Mouse (Mus musculus) limb, embryonic 14.5 days (tissue): ENCODE results near the gene Slc39a3. TPM values are rescaled to one million over a fixed set of nuclear protein-coding genes. Genes with fewer than 3 reads are reported as not detected.

ENCODE experiments used
- ATAC-seq: fragments of 200-750 bp; cut with Nextera tagmentation; 2 replicates; pipeline ENCODE4 v1.8.0; 2017; ENCODE audit warnings: low read depth, moderate number of reproducible peaks, moderate TSS enrichment; ENCODE audit not compliant: low FRiP score
- DNase-seq: peaks from one replicate; pipeline ENCODE4 v3.0.0-alpha.2; 2015; ENCODE audit warnings: low spot score
- H3K27ac ChIP-seq: fragments of 300-500 bp; sonication (generic); replicated peaks from 2 replicates; pipeline ENCODE4 v1.5.1; 2014; ENCODE audit warnings: low read depth, mild to moderate bottlenecking, low read length, moderate library complexity, mixed read lengths
- H3K27me3 ChIP-seq: fragments of 300-500 bp; sonication (generic); 2 replicates; pipeline ENCODE4 v1.6.1; 2014; ENCODE audit warnings: low read length, mixed read lengths; ENCODE audit not compliant: control insufficient read depth, insufficient read depth
- H3K36me3 ChIP-seq: fragments of 300-500 bp; sonication (generic); 2 replicates; pipeline ENCODE4 v1.6.1; 2014; ENCODE audit warnings: mild to moderate bottlenecking, low read length, moderate library complexity, mixed read lengths; ENCODE audit not compliant: control insufficient read depth, insufficient read depth
- H3K4me1 ChIP-seq: fragments of 300-500 bp; sonication (generic); 2 replicates; pipeline ENCODE4 v1.6.1; 2014; ENCODE audit warnings: antibody characterized with exemption, low read length, mixed read lengths; ENCODE audit not compliant: control insufficient read depth, insufficient read depth
- H3K4me2 ChIP-seq: fragments of 300-500 bp; sonication (generic); replicated peaks from 2 replicates; pipeline ENCODE4 v1.6.1; 2014; ENCODE audit warnings: low read depth, mild to moderate bottlenecking, low read length, moderate library complexity; ENCODE audit not compliant: severe bottlenecking
- H3K4me3 ChIP-seq: fragments of 300-500 bp; sonication (generic); replicated peaks from 2 replicates; pipeline ENCODE4 v1.5.1; 2014; ENCODE audit warnings: low read length
- H3K9ac ChIP-seq: fragments of 300-500 bp; sonication (generic); 2 replicates; pipeline ENCODE4 v1.6.1; 2014; ENCODE audit warnings: mild to moderate bottlenecking, low read depth, low read length, moderate library complexity; ENCODE audit not compliant: severe bottlenecking
- H3K9me3 ChIP-seq: fragments of 300-500 bp; sonication (generic); 2 replicates; pipeline ENCODE4 v1.6.1; 2016; ENCODE audit warnings: low read length; ENCODE audit not compliant: control insufficient read depth
- POLR2A ChIP-seq: fragments of 200-500 bp; IDR thresholded peaks from 2 replicates; pipeline ENCODE4 v1.8.0; 2012; ENCODE audit warnings: inconsistent platforms, mild to moderate bottlenecking, moderate library complexity, borderline replicate concordance; ENCODE audit not compliant: insufficient read depth, insufficient read length; ENCODE audit errors: extremely low read depth
- WGBS: fragments of 180-500 bp; shearing (Covaris S2); extraction: QIAGEN DNeasy Blood & Tissue Kit; methylation state at CpG from one replicate; pipeline ENCODE4 v1.1.7; 2014; 5-methylcytosine and 5-hydroxymethylcytosine counted together
- polyA plus RNA-seq, 2 experiments: library from polyadenylated mRNA; depleted of rRNA in 1 of 2; stranded (reverse) in 1 of 2; unstranded in 1 of 2; fragments of >200 nt; fragmentation: Nextera tagmentation in 1 of 2; extraction: Ambion mirVana in 1 of 2; gene quantifications; 2 replicates each; pipeline versions ENCODE4 v1.2.1 to v1.2.3; 2012 to 2014

Gene Slc39a3
- polyA plus RNA-seq, 2 experiments: 12.8 to 25.9 TPM

- no peaks in the 10 kb centered on the region for H3K9me3 ChIP-seq
- ATAC-seq (no peak), DNase-seq (no peak)
- 30% methylated on average over 13 of the region's 13 CpGs for WGBS
- no peak overlapping the region for H3K27ac ChIP-seq
- peak overlapping the region; percentile 15; the same call in 1 of the 2 replicates for H3K4me3 ChIP-seq
- peak overlapping the region; percentile 9; the same call in 1 of the 2 replicates for H3K9ac ChIP-seq
- peaks cover 27% of the 10 kb centered on the region for H3K27me3 ChIP-seq
- H3K4me1 ChIP-seq: peaks cover 8% of the 10 kb centered on the region
- no peaks in the 10 kb centered on the region for H3K36me3 ChIP-seq
- peak overlapping the region; percentile 41 for H3K4me2 ChIP-seq
- TF ChIP-seq POLR2A: no peak
Observed at GRCm38 (mm10) chr10:80985970-80986701, 51.1 kb downstream of the Slc39a3 start.

- DNase-seq (no peak), ATAC-seq (no peak)
- peak overlapping the region; percentile 41 for H3K4me2 ChIP-seq
- 12% methylated on average over 31 of the region's 37 CpGs for WGBS
- peak overlapping the region; percentile 15; the same call in 1 of the 2 replicates for H3K4me3 ChIP-seq
- H3K9me3 ChIP-seq: no peaks in the 10 kb centered on the region
- H3K9ac ChIP-seq: peak overlapping the region; percentile 9; the same call in 1 of the 2 replicates
- no peak for TF ChIP-seq POLR2A
- peaks cover 8% of the 10 kb centered on the region for H3K4me1 ChIP-seq
- peaks cover 27% of the 10 kb centered on the region for H3K27me3 ChIP-seq
- H3K27ac ChIP-seq: no peak overlapping the region
- H3K36me3 ChIP-seq: no peaks in the 10 kb centered on the region
Observed at GRCm38 (mm10) chr10:80985241-80985969, 51.8 kb downstream of the Slc39a3 start.

GRCm38 (mm10) chr10:80984223-80984622 lies 53.0 kb downstream of the Slc39a3 start:
- peaks cover 27% of the 10 kb centered on the region for H3K27me3 ChIP-seq
- H3K36me3 ChIP-seq: no peaks in the 10 kb centered on the region
- ATAC-seq (no peak), DNase-seq (no peak)
- H3K4me3 ChIP-seq: no peak overlapping the region
- H3K4me2 ChIP-seq: no peak overlapping the region
- H3K27ac ChIP-seq: no peak overlapping the region
- no peaks in the 10 kb centered on the region for H3K9me3 ChIP-seq
- peaks cover 8% of the 10 kb centered on the region for H3K4me1 ChIP-seq
- H3K9ac ChIP-seq: no peak overlapping the region
- no peak for TF ChIP-seq POLR2A
- 86% methylated on average over 12 of the region's 12 CpGs for WGBS

GRCm38 (mm10) chr10:80982381-80982780 lies 54.8 kb downstream of the Slc39a3 start:
- Histone ChIP-seq H3K36me3 (no peaks in the 10 kb centered on the region), H3K4me3 (no peak overlapping the region), H3K9ac (no peak overlapping the region; the same call in 1 of the 2 replicates), H3K4me2 (no peak overlapping the region), H3K4me1 (peaks cover 3% of the 10 kb centered on the region), H3K9me3 (no peaks in the 10 kb centered on the region), H3K27me3 (peaks cover 27% of the 10 kb centered on the region), H3K27ac (no peak overlapping the region)
- ATAC-seq (no peak), DNase-seq (no peak)
- no peak for TF ChIP-seq POLR2A
- WGBS: 65% methylated on average over 4 of the region's 4 CpGs

GRCm38 (mm10) chr10:80981564-80982112 lies 55.6 kb downstream of the Slc39a3 start:
- TF ChIP-seq POLR2A: no peak
- ATAC-seq (no peak), DNase-seq (no peak)
- 65% methylated on average over 7 of the region's 7 CpGs for WGBS
- no peak overlapping the region for H3K27ac ChIP-seq
- no peaks in the 10 kb centered on the region for H3K36me3 ChIP-seq
- no peaks in the 10 kb centered on the region for H3K9me3 ChIP-seq
- H3K4me1 ChIP-seq: peaks cover 3% of the 10 kb centered on the region
- peaks cover 25% of the 10 kb centered on the region for H3K27me3 ChIP-seq
- H3K4me2 ChIP-seq: no peak overlapping the region
- H3K4me3 ChIP-seq: no peak overlapping the region
- no peak overlapping the region for H3K9ac ChIP-seq

Other genes with a start within 250 kb of the Slc39a3 start
- gene Sf3a2, start 239.2 kb downstream of the Slc39a3 start, polyA plus RNA-seq (2012; rRNA removed): 78.0 and 102 TPM in 2 replicates
- 80.6 and 87.6 TPM in 2 replicates for gene Sf3a2, start 239.2 kb downstream of the Slc39a3 start, polyA plus RNA-seq (2014; fragmentation: Nextera tagmentation; extraction: Ambion mirVana)
- gene Plekhj1, start 238.8 kb downstream of the Slc39a3 start, polyA plus RNA-seq (2012; rRNA removed): 109 and 110 TPM in 2 replicates
- 119 and 121 TPM in 2 replicates for gene Plekhj1, start 238.8 kb downstream of the Slc39a3 start, polyA plus RNA-seq (2014; fragmentation: Nextera tagmentation; extraction: Ambion mirVana)
- gene Amh, start 232.2 kb downstream of the Slc39a3 start, polyA plus RNA-seq (2012; rRNA removed): 1.0 and 1.9 TPM in 2 replicates
- 0.11 TPM in 1 of 2 replicates, not detected in the other for gene Amh, start 232.2 kb downstream of the Slc39a3 start, polyA plus RNA-seq (2014; fragmentation: Nextera tagmentation; extraction: Ambion mirVana)
- gene Jsrp1, start 223.9 kb downstream of the Slc39a3 start, polyA plus RNA-seq (2012; rRNA removed): 8.5 and 12.1 TPM in 2 replicates
- gene Jsrp1, start 223.9 kb downstream of the Slc39a3 start, polyA plus RNA-seq (2014; fragmentation: Nextera tagmentation; extraction: Ambion mirVana): 5.1 and 6.1 TPM in 2 replicates
- 882 and 1,248 TPM in 2 replicates for gene Oaz1, start 210.8 kb downstream of the Slc39a3 start, polyA plus RNA-seq (2012; rRNA removed)
- gene Oaz1, start 210.8 kb downstream of the Slc39a3 start, polyA plus RNA-seq (2014; fragmentation: Nextera tagmentation; extraction: Ambion mirVana): 1,813 and 1,884 TPM in 2 replicates
- gene Lingo3, start 193.4 kb downstream of the Slc39a3 start, polyA plus RNA-seq (2012; rRNA removed): 0.88 and 1.4 TPM in 2 replicates
- gene Lingo3, start 193.4 kb downstream of the Slc39a3 start, polyA plus RNA-seq (2014; fragmentation: Nextera tagmentation; extraction: Ambion mirVana): 0.56 and 0.82 TPM in 2 replicates
- 366 and 417 TPM in 2 replicates for gene Lsm7, start 182.2 kb downstream of the Slc39a3 start, polyA plus RNA-seq (2012; rRNA removed)
- gene Lsm7, start 182.2 kb downstream of the Slc39a3 start, polyA plus RNA-seq (2014; fragmentation: Nextera tagmentation; extraction: Ambion mirVana): 360 and 371 TPM in 2 replicates
- 86.8 and 128 TPM in 2 replicates for gene Sppl2b, start 182.2 kb downstream of the Slc39a3 start, polyA plus RNA-seq (2012; rRNA removed)
- 40.8 and 41.8 TPM in 2 replicates for gene Sppl2b, start 182.2 kb downstream of the Slc39a3 start, polyA plus RNA-seq (2014; fragmentation: Nextera tagmentation; extraction: Ambion mirVana)
- gene Tmprss9, start 165.6 kb downstream of the Slc39a3 start, polyA plus RNA-seq (2012; rRNA removed): 0.04 TPM in 1 of 2 replicates, not detected in the other
- 0.10 TPM in 1 of 2 replicates, not detected in the other for gene Tmprss9, start 165.6 kb downstream of the Slc39a3 start, polyA plus RNA-seq (2014; fragmentation: Nextera tagmentation; extraction: Ambion mirVana)
- gene Timm13, start 136.5 kb downstream of the Slc39a3 start, polyA plus RNA-seq (2012; rRNA removed): 187 and 229 TPM in 2 replicates
- 330 and 335 TPM in 2 replicates for gene Timm13, start 136.5 kb downstream of the Slc39a3 start, polyA plus RNA-seq (2014; fragmentation: Nextera tagmentation; extraction: Ambion mirVana)
- 75.9 and 77.5 TPM in 2 replicates for gene Lmnb2, start 119.2 kb downstream of the Slc39a3 start, polyA plus RNA-seq (2012; rRNA removed)
- 19.1 and 21.5 TPM in 2 replicates for gene Lmnb2, start 119.2 kb downstream of the Slc39a3 start, polyA plus RNA-seq (2014; fragmentation: Nextera tagmentation; extraction: Ambion mirVana)
- gene Gadd45b, start 107.4 kb downstream of the Slc39a3 start, polyA plus RNA-seq (2012; rRNA removed): 46.2 and 52.2 TPM in 2 replicates
- 33.8 and 36.6 TPM in 2 replicates for gene Gadd45b, start 107.4 kb downstream of the Slc39a3 start, polyA plus RNA-seq (2014; fragmentation: Nextera tagmentation; extraction: Ambion mirVana)
- gene Gng7, start 22.5 kb downstream of the Slc39a3 start, polyA plus RNA-seq (2012; rRNA removed): 7.6 and 7.9 TPM in 2 replicates
- gene Gng7, start 22.5 kb downstream of the Slc39a3 start, polyA plus RNA-seq (2014; fragmentation: Nextera tagmentation; extraction: Ambion mirVana): 6.5 and 7.2 TPM in 2 replicates
- gene Diras1, start 11.8 kb downstream of the Slc39a3 start, polyA plus RNA-seq (2012; rRNA removed): 0.13 and 0.20 TPM in 2 replicates
- gene Diras1, start 11.8 kb downstream of the Slc39a3 start, polyA plus RNA-seq (2014; fragmentation: Nextera tagmentation; extraction: Ambion mirVana): not detected in 2 replicates
- 205 and 263 TPM in 2 replicates for gene Sgta, start 22.8 kb upstream of the Slc39a3 start, polyA plus RNA-seq (2012; rRNA removed)
- 176 and 192 TPM in 2 replicates for gene Sgta, start 22.8 kb upstream of the Slc39a3 start, polyA plus RNA-seq (2014; fragmentation: Nextera tagmentation; extraction: Ambion mirVana)
- gene Thop1, start 32.6 kb upstream of the Slc39a3 start, polyA plus RNA-seq (2012; rRNA removed): 79.0 and 93.4 TPM in 2 replicates
- 52.4 and 54.1 TPM in 2 replicates for gene Thop1, start 32.6 kb upstream of the Slc39a3 start, polyA plus RNA-seq (2014; fragmentation: Nextera tagmentation; extraction: Ambion mirVana)
- gene Creb3l3, start 61.4 kb upstream of the Slc39a3 start, polyA plus RNA-seq (2012; rRNA removed): 0.44 and 0.54 TPM in 2 replicates
- gene Creb3l3, start 61.4 kb upstream of the Slc39a3 start, polyA plus RNA-seq (2014; fragmentation: Nextera tagmentation; extraction: Ambion mirVana): 0.58 and 0.74 TPM in 2 replicates
- 165 and 176 TPM in 2 replicates for gene Map2k2, start 68.5 kb upstream of the Slc39a3 start, polyA plus RNA-seq (2012; rRNA removed)
- gene Map2k2, start 68.5 kb upstream of the Slc39a3 start, polyA plus RNA-seq (2014; fragmentation: Nextera tagmentation; extraction: Ambion mirVana): 176 and 199 TPM in 2 replicates
- 17.7 and 21.0 TPM in 2 replicates for gene Zbtb7a, start 97.8 kb upstream of the Slc39a3 start, polyA plus RNA-seq (2012; rRNA removed)
- 30.6 and 35.9 TPM in 2 replicates for gene Zbtb7a, start 97.8 kb upstream of the Slc39a3 start, polyA plus RNA-seq (2014; fragmentation: Nextera tagmentation; extraction: Ambion mirVana)
- 35.1 and 49.4 TPM in 2 replicates for gene Pias4, start 130.5 kb upstream of the Slc39a3 start, polyA plus RNA-seq (2012; rRNA removed)
- 40.4 and 44.2 TPM in 2 replicates for gene Pias4, start 130.5 kb upstream of the Slc39a3 start, polyA plus RNA-seq (2014; fragmentation: Nextera tagmentation; extraction: Ambion mirVana)
- gene Eef2, start 139.2 kb upstream of the Slc39a3 start, polyA plus RNA-seq (2012; rRNA removed): 1,329 and 1,559 TPM in 2 replicates
- 544 and 581 TPM in 2 replicates for gene Eef2, start 139.2 kb upstream of the Slc39a3 start, polyA plus RNA-seq (2014; fragmentation: Nextera tagmentation; extraction: Ambion mirVana)
- 73.0 and 81.8 TPM in 2 replicates for gene Dapk3, start 145.6 kb upstream of the Slc39a3 start, polyA plus RNA-seq (2012; rRNA removed)
- 57.7 and 60.9 TPM in 2 replicates for gene Dapk3, start 145.6 kb upstream of the Slc39a3 start, polyA plus RNA-seq (2014; fragmentation: Nextera tagmentation; extraction: Ambion mirVana)
- gene 4930442H23Rik, start 146.4 kb upstream of the Slc39a3 start, polyA plus RNA-seq (2012; rRNA removed): not detected in 2 replicates
- gene 4930442H23Rik, start 146.4 kb upstream of the Slc39a3 start, polyA plus RNA-seq (2014; fragmentation: Nextera tagmentation; extraction: Ambion mirVana): not detected in 2 replicates
- gene Nmrk2, start 164.6 kb upstream of the Slc39a3 start, polyA plus RNA-seq (2012; rRNA removed): 0.31 and 0.43 TPM in 2 replicates
- 0.64 and 0.87 TPM in 2 replicates for gene Nmrk2, start 164.6 kb upstream of the Slc39a3 start, polyA plus RNA-seq (2014; fragmentation: Nextera tagmentation; extraction: Ambion mirVana)
- gene Atcay, start 193.4 kb upstream of the Slc39a3 start, polyA plus RNA-seq (2012; rRNA removed): 0.67 and 0.74 TPM in 2 replicates
- gene Atcay, start 193.4 kb upstream of the Slc39a3 start, polyA plus RNA-seq (2014; fragmentation: Nextera tagmentation; extraction: Ambion mirVana): 0.25 TPM in 1 of 2 replicates, not detected in the other
- gene Zfr2, start 195.7 kb upstream of the Slc39a3 start, polyA plus RNA-seq (2012; rRNA removed): 39.7 and 44.7 TPM in 2 replicates
- gene Zfr2, start 195.7 kb upstream of the Slc39a3 start, polyA plus RNA-seq (2014; fragmentation: Nextera tagmentation; extraction: Ambion mirVana): 9.7 and 10.5 TPM in 2 replicates
- gene Matk, start 215.5 kb upstream of the Slc39a3 start, polyA plus RNA-seq (2012; rRNA removed): 9.9 and 10.6 TPM in 2 replicates
- gene Matk, start 215.5 kb upstream of the Slc39a3 start, polyA plus RNA-seq (2014; fragmentation: Nextera tagmentation; extraction: Ambion mirVana): 5.9 and 6.8 TPM in 2 replicates
- gene Mrpl54, start 229.5 kb upstream of the Slc39a3 start, polyA plus RNA-seq (2012; rRNA removed): 93.0 and 124 TPM in 2 replicates
- gene Mrpl54, start 229.5 kb upstream of the Slc39a3 start, polyA plus RNA-seq (2014; fragmentation: Nextera tagmentation; extraction: Ambion mirVana): 200 and 202 TPM in 2 replicates
- 77.9 and 102 TPM in 2 replicates for gene Apba3, start 229.5 kb upstream of the Slc39a3 start, polyA plus RNA-seq (2012; rRNA removed)
- 58.2 and 59.2 TPM in 2 replicates for gene Apba3, start 229.5 kb upstream of the Slc39a3 start, polyA plus RNA-seq (2014; fragmentation: Nextera tagmentation; extraction: Ambion mirVana)